Mouse (Mus musculus): ENCODE data around the gene Lmln. TPM values are rescaled to one million over a fixed set of nuclear protein-coding genes. Genes with fewer than 3 reads are reported as not detected.

The Lmln gene
- polyA plus RNA-seq, 1 experiment = 1.3 TPM

GRCm38 (mm10) chr16:33077069-33077627 lies 14.8 kb downstream of the Lmln start:
- H3K4me3 ChIP-seq (ENCODE audit: extremely low read depth, insufficient read depth, insufficient read length) = no peak overlapping the region
- H3K36me3 ChIP-seq (ENCODE audit: control insufficient read depth, insufficient read depth, low read length) = no peaks in the 10 kb centered on the region
- WGBS = 30% methylated on average over 5 of the region's 5 CpGs
- peaks cover 3% of the 10 kb centered on the region; the same call in 1 of the 2 replicates for H3K4me1 ChIP-seq (ENCODE audit: control insufficient read depth, insufficient read depth, insufficient read length)
- no peak for DNase-seq (ENCODE audit: low read depth in 1 of 2, low spot score in 2 of 2)
- no peak overlapping the region for H3K27ac ChIP-seq (ENCODE audit: insufficient read depth, low read length)
- TF ChIP-seq POLR2A (IDR thresholded peaks at IDR 0.05; ENCODE audit: low read depth, low read length) = no peak
- no peak for TF ChIP-seq CTCF (IDR thresholded peaks at IDR 0.05; ENCODE audit: extremely low read depth, insufficient read depth, insufficient read length, insufficient replicate concordance)
- no peaks in the 10 kb centered on the region for H3K27me3 ChIP-seq (ENCODE audit: control insufficient read depth, insufficient read depth, low read length)

- no peak overlapping the region for H3K27ac ChIP-seq (ENCODE audit: insufficient read depth, low read length)
- TF ChIP-seq CTCF (IDR thresholded peaks at IDR 0.05; ENCODE audit: extremely low read depth, insufficient read depth, insufficient read length, insufficient replicate concordance) (no peak), POLR2A (IDR thresholded peaks at IDR 0.05; ENCODE audit: low read depth, low read length) (no peak)
- no peaks in the 10 kb centered on the region; the same call in 1 of the 2 replicates for H3K4me1 ChIP-seq (ENCODE audit: control insufficient read depth, insufficient read depth, insufficient read length)
- WGBS = 85% methylated on average over 7 of the region's 7 CpGs
- H3K4me3 ChIP-seq (ENCODE audit: extremely low read depth, insufficient read depth, insufficient read length) = no peak overlapping the region
- DNase-seq (ENCODE audit: low read depth in 1 of 2, low spot score in 2 of 2) = no peak
- H3K36me3 ChIP-seq (ENCODE audit: control insufficient read depth, insufficient read depth, low read length) = no peaks in the 10 kb centered on the region
- no peaks in the 10 kb centered on the region for H3K27me3 ChIP-seq (ENCODE audit: control insufficient read depth, insufficient read depth, low read length)
Measured at GRCm38 (mm10) chr16:33080063-33080462, 17.7 kb downstream of the Lmln start.

GRCm38 (mm10) chr16:33082951-33083350 lies 20.6 kb downstream of the Lmln start:
- Histone ChIP-seq H3K4me3 (ENCODE audit: extremely low read depth, insufficient read depth, insufficient read length) (no peak overlapping the region), H3K4me1 (ENCODE audit: control insufficient read depth, insufficient read depth, insufficient read length) (no peaks in the 10 kb centered on the region; the same call in 1 of the 2 replicates), H3K27ac (ENCODE audit: insufficient read depth, low read length) (no peak overlapping the region), H3K36me3 (ENCODE audit: control insufficient read depth, insufficient read depth, low read length) (no peaks in the 10 kb centered on the region), H3K27me3 (ENCODE audit: control insufficient read depth, insufficient read depth, low read length) (no peaks in the 10 kb centered on the region)
- 88% methylated on average over 6 of the region's 6 CpGs for WGBS
- DNase-seq (ENCODE audit: low read depth in 1 of 2, low spot score in 2 of 2) = no peak
- no peak for TF ChIP-seq CTCF (IDR thresholded peaks at IDR 0.05; ENCODE audit: extremely low read depth, insufficient read depth, insufficient read length, insufficient replicate concordance)
- TF ChIP-seq POLR2A (IDR thresholded peaks at IDR 0.05; ENCODE audit: low read depth, low read length) = no peak

GRCm38 (mm10) chr16:33083996-33084395 lies 21.7 kb downstream of the Lmln start:
- WGBS = 92% methylated on average over 2 of the region's 2 CpGs
- no peak for TF ChIP-seq POLR2A (IDR thresholded peaks at IDR 0.05; ENCODE audit: low read depth, low read length)
- TF ChIP-seq CTCF (IDR thresholded peaks at IDR 0.05; ENCODE audit: extremely low read depth, insufficient read depth, insufficient read length, insufficient replicate concordance) = no peak

GRCm38 (mm10) chr16:33085666-33086065 lies 23.3 kb downstream of the Lmln start:
- H3K36me3 ChIP-seq (ENCODE audit: control insufficient read depth, insufficient read depth, low read length) = no peaks in the 10 kb centered on the region
- no peak overlapping the region for H3K4me3 ChIP-seq (ENCODE audit: extremely low read depth, insufficient read depth, insufficient read length)
- no peak for DNase-seq (ENCODE audit: low read depth in 1 of 2, low spot score in 2 of 2)
- H3K4me1 ChIP-seq (ENCODE audit: control insufficient read depth, insufficient read depth, insufficient read length) = no peaks in the 10 kb centered on the region
- TF ChIP-seq CTCF (IDR thresholded peaks at IDR 0.05; ENCODE audit: extremely low read depth, insufficient read depth, insufficient read length, insufficient replicate concordance) (no peak), POLR2A (IDR thresholded peaks at IDR 0.05; ENCODE audit: low read depth, low read length) (no peak)
- no peak overlapping the region for H3K27ac ChIP-seq (ENCODE audit: insufficient read depth, low read length)
- 89% methylated on average over 8 of the region's 8 CpGs for WGBS
- no peaks in the 10 kb centered on the region for H3K27me3 ChIP-seq (ENCODE audit: control insufficient read depth, insufficient read depth, low read length)

More at GRCm38 (mm10) chr16:33083996-33084395, 21.7 kb downstream of the Lmln start:
- no peaks in the 10 kb centered on the region for H3K4me1 ChIP-seq (ENCODE audit: control insufficient read depth, insufficient read depth, insufficient read length)
- no peak overlapping the region for H3K27ac ChIP-seq (ENCODE audit: insufficient read depth, low read length)
- no peaks in the 10 kb centered on the region for H3K27me3 ChIP-seq (ENCODE audit: control insufficient read depth, insufficient read depth, low read length)
- H3K36me3 ChIP-seq (ENCODE audit: control insufficient read depth, insufficient read depth, low read length) = no peaks in the 10 kb centered on the region
- H3K4me3 ChIP-seq (ENCODE audit: extremely low read depth, insufficient read depth, insufficient read length) = no peak overlapping the region
- DNase-seq (ENCODE audit: low read depth in 1 of 2, low spot score in 2 of 2) = no peak

- H3K36me3 ChIP-seq (ENCODE audit: control insufficient read depth, insufficient read depth, low read length) = no peaks in the 10 kb centered on the region
- H3K4me3 ChIP-seq (ENCODE audit: extremely low read depth, insufficient read depth, insufficient read length) = no peak overlapping the region
- WGBS = 90% methylated on average over 4 of the region's 4 CpGs
- no peak overlapping the region for H3K27ac ChIP-seq (ENCODE audit: insufficient read depth, low read length)
- H3K4me1 ChIP-seq (ENCODE audit: control insufficient read depth, insufficient read depth, insufficient read length) = no peaks in the 10 kb centered on the region
- no peak for TF ChIP-seq CTCF (IDR thresholded peaks at IDR 0.05; ENCODE audit: extremely low read depth, insufficient read depth, insufficient read length, insufficient replicate concordance)
- TF ChIP-seq POLR2A (IDR thresholded peaks at IDR 0.05; ENCODE audit: low read depth, low read length) = no peak
- no peak for DNase-seq (ENCODE audit: low read depth in 1 of 2, low spot score in 2 of 2)
- H3K27me3 ChIP-seq (ENCODE audit: control insufficient read depth, insufficient read depth, low read length) = no peaks in the 10 kb centered on the region
Measured at GRCm38 (mm10) chr16:33113726-33114125, 51.4 kb downstream of the Lmln start.

GRCm38 (mm10) chr16:33123373-33123772 lies 61.1 kb downstream of the Lmln start:
- H3K27ac ChIP-seq (ENCODE audit: insufficient read depth, low read length) = no peak overlapping the region
- no peak for DNase-seq (ENCODE audit: low read depth in 1 of 2, low spot score in 2 of 2)
- 38% methylated on average over 8 of the region's 8 CpGs for WGBS
- no peak overlapping the region for H3K4me3 ChIP-seq (ENCODE audit: extremely low read depth, insufficient read depth, insufficient read length)
- TF ChIP-seq POLR2A (IDR thresholded peaks at IDR 0.05; ENCODE audit: low read depth, low read length) (no peak), CTCF (IDR thresholded peaks at IDR 0.05; ENCODE audit: extremely low read depth, insufficient read depth, insufficient read length, insufficient replicate concordance) (no peak)
- H3K36me3 ChIP-seq (ENCODE audit: control insufficient read depth, insufficient read depth, low read length) = no peaks in the 10 kb centered on the region
- H3K27me3 ChIP-seq (ENCODE audit: control insufficient read depth, insufficient read depth, low read length) = no peaks in the 10 kb centered on the region
- H3K4me1 ChIP-seq (ENCODE audit: control insufficient read depth, insufficient read depth, insufficient read length) = no peaks in the 10 kb centered on the region
